Mouse (Mus musculus): ENCODE data around the gene Rgmb. TPM values are rescaled to one million over a fixed set of nuclear protein-coding genes. Genes with fewer than 3 reads are reported as not detected.

The Rgmb gene
- total RNA-seq (2023): 1 to 10 TPM; 1.9 to 2.0 TPM

DNA sequence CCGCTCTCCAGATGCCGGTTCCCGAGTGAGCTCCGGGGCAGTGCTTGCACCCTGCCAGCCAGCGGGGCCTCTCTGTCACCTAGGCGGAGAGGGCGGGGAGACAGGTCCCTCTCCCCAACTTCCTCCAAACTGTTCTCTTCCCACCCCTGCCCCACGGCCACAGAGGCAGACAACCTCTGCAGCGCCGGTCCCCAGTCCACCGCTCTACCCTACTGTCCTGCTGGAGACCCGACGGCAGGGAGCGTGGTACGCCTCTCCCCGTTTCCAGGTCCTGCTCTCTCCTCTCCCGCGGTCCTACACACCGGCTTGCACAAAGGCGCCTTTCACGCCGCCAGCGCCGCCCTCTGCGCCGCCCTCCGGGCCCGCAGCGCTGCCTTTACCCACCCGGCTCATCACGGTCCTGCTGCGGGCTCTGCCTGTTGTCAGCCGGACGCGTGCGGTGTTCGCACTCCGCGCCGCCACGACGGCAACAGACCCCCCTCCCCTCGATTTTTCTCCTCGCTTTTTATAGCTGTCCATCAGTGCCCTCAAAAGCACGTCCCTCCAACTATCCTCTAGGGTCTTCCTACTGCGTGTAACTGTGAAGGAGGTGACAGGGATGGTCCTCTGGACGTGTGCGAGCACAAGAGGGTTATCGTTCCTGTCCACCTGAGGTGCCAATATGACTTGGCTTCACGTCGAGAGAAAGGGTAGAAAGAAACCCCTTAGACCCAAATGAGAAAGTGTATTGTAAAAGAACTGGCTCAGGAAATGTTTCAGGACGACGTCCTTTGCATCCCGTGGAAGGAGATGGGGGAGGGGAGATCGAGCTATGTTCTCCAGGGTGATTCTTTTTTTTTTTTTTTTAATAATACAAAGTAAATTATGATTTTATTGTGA, at the start of gene Rgmb:
Gene Rgmb, minus strand, starts transcription at position 274 of the 879 bp plus-strand sequence.

Other genes with a start within 250 kb of the Rgmb start
- 10 to 100 TPM; 81.2 to 81.4 TPM for gene Chd1, start 126.1 kb downstream of the Rgmb start, total RNA-seq (2023)

All from neutrophil, adult 59 days (primary cell).